Mouse (Mus musculus): ENCODE data around the gene Lrsam1. TPM values are rescaled to one million over a fixed set of nuclear protein-coding genes. Genes with fewer than 3 reads are reported as not detected.

The Lrsam1 gene
- total RNA-seq, 4 experiments from 2014 or later = 23.3 to 38.9 (median 28.5) TPM

DNA sequence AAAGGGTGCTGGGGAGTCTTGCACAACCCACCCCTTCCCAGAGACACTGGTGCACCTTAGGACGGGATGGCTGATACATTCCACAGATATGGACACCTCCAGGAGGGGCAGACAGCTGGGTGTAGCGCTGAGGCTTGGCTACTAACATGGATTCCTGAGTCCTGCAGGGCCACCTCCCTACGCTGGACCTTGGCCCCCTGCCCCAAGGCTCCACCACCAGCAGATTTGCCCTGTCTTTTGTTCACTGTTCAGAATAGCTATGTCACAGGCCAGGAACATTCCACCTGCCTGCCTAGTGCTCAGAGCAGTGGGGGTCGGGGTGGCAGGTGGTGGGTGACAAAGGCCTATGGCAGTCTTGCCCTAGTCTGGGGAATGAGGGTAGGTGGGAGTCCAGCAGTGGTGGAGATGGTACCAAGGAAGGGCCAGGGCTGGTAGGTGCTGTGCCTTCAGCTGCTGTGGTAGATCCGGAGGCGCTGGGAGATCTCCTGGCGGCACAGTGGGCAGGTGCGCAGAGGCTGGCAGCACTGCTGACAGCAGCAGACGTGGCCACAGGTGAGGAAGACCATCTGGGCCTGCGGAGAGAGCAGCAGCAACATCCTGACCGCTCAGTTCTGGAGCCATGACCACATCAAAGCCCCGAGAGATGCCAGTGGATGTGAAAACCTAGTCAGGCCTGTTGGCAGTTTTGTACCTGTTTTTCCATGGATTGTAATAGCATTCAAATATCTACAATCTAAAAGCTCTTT is 34.9 kb downstream of the Lrsam1 start:
- no peak for DNase-seq

DNA sequence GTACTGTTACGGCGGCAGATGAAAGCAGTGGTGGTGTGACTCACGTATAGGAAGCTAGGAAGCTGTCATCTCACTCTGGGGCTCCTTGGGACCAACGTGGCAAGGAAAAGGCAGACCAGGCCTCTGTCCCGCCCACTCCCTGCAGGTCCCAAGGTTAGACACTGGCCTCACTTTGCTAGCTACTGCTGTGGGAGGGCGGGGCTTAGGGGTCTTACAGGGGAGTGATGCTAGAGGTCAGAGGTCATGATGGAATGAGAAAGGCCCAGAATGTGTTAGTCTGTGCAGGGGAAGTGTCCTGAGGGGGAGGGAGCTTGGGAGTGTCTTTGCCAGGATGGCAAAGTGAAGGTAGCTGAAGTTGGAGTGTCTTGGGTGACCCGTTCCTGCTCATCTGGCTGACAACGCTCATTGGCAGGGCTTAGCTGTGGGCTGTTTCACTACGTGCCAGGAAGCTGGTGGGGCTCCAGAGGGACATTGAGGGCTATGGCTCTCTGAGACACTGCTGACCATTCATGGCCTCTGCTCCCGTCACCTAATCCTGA is 37.0 kb downstream of the Lrsam1 start:
- DNase-seq = no peak

DNA sequence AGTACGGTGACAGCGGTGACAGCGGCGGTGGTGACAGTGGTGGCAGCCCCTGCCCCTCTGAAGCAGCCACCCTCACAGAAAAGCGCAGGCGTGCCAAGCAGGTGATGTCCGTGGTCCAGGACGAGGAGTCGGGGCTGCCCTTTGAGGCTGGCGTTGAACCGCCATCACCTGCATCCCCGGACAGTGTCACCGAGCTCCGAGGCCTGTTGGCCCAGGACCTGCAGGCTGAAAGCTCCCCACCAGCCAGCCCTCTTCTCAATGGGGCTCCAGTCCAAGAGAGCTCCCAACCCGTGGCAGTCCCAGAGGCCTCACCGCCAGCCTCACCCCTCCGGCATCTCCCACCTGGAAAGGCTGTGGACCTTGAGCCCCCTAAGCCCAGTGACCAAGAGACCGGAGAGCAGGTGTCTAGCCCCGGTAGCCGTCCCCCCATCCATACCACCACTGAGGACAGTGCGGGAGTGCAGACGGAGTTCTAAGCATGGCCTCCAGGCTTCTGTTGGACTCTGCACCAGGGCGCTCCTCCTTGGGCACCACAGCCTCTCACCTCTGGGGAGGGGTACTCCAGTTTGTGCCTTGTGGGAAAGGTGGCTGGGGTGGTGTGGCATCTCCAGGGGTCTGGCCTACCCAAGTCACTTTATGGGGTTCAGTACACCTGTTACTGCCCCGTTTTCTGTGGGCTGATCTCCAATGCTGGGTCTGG is 37.7 kb downstream of the Lrsam1 start:
- DNase-seq = no peak

DNA sequence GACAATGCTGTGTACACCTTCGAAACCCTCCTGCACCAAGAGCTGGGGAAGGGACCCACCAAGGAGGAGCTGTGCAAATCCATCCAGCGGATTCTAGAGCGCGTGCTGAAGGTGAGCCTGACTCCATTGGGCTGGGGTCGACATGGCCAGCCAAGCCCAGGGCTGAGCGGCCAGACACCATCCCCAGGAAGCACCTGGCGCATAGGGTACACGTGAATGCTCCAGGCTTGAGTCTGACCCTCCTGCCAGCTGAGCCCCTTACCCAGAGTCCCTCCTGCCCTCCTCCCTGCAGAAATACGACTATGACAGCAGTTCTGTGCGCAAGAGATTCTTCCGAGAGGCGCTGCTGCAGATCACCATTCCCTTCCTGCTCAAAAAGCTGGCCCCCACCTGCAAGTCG is 38.9 kb downstream of the Lrsam1 start:
- no peak for DNase-seq

DNA sequence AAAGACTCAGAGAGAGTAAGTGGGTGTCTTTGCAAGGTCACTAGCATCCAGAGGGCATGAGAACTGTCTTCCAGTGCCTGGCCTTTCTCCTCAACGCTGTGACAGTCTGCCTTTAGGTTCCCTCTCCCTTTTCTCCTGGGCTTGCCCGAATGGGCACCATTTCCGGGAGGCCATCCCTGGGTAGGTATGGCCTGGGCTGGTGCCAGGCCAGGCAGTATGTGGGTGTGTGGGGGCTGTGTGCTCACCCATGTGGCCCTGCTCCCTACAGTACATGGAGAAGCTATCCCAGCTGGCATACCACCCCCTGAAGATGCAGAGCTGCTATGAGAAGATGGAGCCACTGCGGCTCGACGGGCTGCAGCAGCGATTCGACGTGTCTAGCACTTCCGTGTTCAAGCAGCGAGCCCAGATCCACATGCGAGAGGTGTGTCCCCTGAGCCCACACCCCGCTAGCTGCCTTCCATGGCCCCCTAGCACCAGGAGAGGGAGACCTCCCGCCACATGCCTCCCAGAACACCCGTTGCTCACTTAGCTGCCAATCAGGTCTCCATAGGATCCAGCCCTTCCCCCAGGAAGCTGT is 39.5 kb downstream of the Lrsam1 start:
- DNase-seq = no peak

DNA sequence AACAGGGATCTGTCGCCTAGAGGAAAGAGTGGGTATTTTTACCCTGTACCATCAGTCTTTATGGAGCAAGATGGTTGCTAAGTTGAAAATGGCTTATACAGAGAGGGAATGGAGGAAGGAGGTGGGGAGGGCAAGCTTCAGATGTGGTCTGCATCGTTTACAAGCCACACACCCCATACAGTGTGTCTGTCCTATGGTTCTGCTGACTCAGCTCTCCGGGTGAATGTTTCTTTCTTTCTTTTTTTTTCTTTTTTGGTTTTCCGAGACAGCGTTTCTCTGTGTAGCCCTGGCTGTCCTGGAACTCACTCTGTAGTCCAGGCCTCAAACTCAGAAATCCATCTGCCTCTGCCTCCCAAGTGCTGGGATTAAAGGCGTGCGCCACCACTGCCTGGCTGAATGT is 40.2 kb downstream of the Lrsam1 start:
- no peak for DNase-seq

DNA sequence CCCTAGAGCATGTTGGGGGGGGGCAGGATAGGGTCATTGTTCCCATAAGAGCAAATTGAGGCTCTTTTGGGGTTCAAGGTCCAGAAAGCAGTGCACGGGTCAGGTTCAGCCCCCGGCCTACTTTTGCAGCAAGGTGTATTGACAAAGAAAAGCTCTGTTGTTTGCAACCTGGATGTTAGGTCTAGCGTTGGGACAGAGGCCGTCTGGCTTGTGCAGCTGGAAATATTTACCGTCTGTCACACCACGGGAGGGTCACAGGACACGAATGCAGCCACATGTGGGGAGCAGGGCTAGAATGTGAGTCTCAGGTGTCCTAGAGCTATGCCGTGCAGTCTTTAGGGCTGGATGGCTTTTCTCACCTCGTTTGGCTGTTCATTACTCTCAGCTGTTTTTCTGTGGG is 43.0 kb downstream of the Lrsam1 start:
- DNase-seq = no peak

DNA sequence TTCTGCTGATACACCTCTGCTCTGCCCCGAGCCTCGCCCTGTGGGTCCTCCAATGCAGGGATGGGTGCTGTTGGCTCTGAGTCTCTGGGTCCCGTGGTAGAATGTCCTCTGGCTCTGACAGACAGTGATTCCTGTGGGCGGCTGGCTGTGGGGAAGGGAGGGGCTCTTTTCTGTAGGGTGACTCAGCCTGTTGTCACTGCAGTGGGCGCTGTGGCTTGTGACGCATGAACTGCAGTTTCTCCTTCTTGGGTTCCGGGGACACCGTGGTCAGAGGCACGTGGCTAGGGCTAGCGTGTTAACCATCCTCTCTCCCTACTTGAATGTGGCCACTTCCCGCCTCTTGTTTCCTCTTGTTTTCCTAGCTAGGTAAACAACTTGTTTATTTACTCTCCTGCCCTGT is 43.9 kb downstream of the Lrsam1 start:
- peak; percentile 59 for DNase-seq

DNA sequence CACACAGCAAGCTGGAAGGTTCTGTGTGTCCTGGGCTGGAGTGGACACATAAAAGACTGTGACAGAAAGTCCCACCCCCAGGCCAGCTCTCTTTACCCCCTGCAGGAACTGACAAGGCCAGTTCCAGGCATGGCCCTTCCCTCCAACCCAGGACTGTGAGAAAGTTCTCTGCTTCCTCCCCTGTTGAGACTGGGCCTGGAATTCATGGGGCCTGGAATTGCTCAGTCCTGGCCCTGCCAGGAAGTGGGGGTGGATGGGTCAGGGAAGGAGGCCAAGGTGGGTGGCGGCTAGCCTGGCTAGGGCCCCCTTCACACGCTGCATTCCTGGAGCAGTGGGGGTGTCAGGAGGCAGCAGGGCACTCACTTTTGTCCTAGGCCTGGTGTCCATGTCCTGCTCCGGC is 46.5 kb downstream of the Lrsam1 start:
- DNase-seq = peak; percentile 36

DNA sequence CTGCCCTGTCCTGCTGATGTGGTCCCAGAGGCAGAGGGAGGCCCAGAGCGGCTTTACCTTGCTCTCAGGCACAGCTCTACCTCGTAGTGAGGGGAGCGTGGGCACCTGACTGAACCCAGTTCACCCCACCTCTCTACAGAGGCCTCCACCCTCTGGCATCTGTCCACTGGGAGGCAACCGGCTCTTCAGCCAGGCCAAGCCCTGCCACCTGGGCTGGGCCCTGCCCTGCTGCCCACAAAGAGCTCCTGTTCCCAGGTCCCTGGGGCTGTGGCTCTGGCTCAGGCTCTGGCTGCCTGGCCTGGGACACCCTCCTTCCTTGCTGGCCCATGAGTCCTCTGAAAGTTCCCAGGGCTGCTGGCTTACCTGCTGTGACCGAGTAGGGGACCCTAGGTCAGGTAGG is 47.1 kb downstream of the Lrsam1 start:
- no peak for DNase-seq

DNA sequence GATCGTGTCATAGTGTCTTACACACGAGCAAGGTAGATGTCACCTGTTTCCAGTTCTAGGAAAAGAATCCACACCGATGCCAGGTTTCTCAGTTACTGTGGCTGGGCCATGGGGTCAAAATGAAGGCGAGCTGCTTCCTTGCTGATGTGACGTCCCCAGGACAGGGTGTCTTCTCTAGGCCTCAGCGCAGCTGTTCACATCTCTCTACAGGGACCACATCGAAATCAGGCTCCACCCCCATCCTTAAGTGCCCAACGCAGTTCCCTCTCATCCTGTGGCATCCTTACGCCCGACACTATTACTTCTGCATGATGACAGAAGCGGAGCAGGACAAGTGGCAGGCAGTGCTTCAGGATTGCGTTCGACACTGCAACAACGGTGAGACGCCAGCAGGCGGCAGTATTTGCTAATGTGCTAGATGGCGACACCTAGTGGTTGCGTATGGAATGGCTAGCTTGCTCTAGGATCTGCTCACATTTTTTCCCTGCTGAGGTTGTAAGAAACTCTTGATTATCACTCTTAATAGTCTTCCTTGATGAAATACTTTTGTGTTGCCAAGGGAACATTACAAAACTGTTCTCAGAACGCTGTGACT is 49.1 kb downstream of the Lrsam1 start:
- DNase-seq = peak; percentile 57

DNA sequence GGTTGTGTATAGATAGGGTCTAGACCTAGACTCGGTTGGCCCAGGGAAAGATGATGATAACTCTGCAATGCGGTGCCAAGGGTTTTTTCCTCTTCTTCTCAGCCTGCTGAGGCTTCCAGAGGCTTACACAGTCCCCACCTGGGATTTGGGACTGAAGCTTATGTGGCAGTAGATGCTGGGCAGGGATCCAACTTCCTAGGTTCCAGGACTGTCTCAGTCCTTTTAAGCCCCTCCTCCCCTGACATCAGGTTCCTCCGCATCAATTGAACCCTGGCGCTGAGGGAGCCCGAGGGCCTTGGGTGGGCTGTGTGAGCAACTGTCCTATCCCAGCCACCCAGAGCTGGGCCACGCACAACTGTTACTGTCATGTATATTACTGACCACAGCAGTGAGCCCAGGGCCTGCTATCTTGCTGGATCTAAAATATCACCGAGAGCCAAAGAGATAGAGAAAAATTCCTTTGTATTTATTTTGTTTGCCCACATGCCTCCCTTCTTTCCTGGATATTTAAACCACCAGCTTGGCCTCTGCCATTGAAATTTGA is 49.7 kb downstream of the Lrsam1 start:
- no peak for DNase-seq

DNA sequence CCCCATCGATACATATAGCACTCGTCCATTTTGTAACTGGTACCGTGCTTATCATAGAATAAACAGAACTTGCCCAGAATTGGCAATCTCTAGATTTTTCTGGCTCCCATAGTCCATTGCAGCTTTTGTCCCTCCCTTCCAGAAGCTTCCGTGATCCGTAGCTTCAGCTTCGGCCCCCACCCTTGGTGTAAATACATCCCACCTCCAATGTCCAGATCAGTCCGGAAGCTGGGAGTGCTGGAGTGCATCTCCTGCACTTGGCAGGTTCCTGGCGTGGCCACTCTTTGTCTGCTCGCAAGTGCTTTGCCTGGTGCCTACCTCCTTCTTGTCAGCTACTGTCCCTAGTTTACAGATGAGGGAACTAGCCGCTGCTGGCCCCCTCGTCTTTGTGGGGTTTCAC is 52.6 kb downstream of the Lrsam1 start:
- no peak for DNase-seq

DNA sequence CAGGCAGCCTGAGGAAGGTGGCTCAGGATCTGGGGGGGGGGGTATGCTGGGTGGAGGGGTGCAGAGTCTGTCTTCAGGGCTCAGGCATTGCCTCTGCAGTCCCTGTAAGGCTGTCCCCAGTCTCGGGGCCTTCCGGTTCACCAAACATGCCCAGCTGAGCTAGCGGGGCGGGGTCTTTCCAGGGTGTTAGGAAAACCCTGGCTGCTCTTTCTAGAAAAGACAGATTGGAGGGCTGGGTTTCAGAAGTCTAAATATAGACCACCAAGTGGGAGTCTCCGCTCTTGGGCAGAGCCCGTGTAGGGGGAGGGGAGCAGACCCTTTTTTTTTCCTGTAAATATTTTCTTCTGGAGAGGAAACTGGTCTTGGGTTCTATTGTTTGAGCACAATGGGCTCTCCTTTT is 53.1 kb downstream of the Lrsam1 start:
- DNase-seq = no peak

DNA sequence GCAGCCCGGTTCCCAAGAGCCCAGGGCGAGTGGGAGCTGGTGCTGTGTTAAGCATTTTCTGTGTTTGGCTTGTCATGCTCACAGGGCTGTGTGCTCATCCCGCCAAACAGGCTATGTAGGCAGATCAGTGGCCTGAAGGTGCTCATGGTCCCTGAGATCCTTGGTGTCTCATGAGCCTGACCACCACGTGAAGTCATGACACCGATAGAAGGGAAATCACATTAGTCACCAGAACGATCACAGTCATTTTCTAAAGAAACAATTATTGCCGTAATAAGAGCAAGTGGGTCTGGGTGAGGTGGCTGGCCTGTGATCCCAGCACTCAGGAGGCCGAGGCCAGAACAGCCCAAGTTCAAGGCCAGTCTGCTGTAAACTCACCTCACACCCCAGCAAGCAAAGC is 54.0 kb downstream of the Lrsam1 start:
- no peak for DNase-seq

DNA sequence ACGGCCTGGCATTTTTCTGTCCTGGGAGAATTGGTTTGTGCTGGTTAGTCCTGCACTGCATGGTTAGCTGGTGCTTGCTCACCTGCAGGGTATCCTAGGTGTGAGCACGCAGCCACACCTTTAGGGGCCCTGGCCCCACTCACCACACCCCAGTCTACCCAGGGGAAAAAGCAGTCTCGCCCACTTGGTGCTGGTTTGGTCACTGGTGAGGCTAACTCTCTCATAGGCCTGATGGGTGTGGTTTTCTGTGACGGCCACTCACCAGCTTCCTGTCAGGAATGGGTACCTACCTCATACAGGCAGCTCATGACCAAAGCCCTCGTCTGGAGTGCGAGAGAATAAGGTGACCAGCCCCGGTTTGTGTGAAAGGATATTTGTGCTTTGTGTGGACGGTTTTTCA is 56.1 kb downstream of the Lrsam1 start:
- no peak for DNase-seq

DNA sequence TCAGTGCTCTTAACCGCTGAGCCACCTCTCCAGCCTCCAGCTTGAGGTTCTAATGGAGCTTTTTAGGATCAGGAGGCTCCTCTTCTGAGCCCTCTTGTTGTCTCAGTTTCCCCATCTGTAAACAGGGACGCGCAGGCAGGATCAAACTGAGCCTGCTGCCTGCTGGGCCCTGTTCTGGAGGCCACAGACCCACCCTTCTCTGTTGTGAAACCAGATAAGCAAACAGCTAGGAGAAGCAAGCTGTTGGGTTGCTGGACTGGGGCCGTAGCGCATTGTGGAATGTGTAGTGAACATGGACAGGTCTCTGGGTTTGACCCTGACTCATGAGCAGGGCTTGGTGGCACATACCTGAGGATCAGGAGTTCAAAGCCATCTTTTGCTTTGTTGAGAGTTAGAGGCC is 56.8 kb downstream of the Lrsam1 start:
- no peak for DNase-seq

DNA sequence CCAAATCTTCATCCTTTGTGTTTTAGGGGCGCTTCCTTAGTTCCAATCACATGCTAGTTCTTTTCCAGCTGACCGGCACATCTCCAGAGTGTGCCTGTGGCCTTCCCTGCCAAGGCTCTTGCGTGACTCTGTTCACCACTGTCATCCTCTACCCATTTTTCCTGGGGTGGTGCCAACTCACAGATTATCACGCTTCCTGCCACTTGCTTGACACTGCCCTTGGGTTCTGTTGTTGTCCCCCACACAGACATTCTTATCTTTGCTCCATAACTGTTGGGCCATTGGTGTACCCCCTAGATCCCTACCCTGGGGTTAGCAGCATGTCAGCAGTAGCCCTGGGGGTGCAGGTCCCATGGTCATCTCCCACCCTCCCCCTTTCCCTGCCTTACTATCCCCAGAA is 57.9 kb downstream of the Lrsam1 start:
- no peak for DNase-seq

DNA sequence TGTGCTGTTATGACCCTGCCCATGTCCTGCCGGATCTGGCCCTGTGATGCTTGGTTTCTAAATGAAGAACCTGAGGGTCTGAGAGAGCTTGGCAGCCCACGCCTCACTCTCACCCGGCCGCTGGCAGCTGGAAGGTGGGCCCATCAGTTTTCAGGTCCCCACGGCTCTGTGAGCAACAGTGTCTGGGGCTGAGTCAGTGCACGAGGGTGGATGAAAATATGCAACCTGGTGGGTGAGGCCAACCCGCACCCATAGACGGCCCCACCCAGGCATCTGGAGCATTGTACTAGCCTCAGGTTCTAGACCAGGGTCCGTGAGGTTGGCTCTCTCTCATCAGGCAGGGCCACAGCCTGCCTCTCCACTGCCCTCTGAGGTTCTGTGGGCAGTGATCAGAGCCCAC is 59.3 kb downstream of the Lrsam1 start:
- DNase-seq = no peak

DNA sequence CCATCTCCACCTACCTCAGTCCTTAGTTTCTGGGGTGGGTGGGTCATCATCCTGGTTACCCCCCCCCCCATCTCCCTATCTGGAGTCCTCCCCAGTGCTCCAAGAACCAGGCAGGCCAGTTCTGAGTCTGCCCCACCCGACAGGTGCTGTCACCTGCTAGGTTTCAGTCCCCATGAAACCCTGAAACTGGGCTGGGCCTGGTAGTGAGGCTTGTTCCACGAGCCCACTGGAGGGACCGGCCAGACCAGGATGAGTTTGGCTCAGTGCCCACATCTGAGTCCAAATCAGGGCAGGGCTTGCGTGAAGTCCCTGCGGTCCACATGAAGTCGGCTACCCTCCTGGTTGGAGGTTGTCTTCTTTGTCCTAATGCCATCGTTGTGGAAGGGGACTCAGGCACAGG is 62.4 kb downstream of the Lrsam1 start:
- DNase-seq = no peak

DNA sequence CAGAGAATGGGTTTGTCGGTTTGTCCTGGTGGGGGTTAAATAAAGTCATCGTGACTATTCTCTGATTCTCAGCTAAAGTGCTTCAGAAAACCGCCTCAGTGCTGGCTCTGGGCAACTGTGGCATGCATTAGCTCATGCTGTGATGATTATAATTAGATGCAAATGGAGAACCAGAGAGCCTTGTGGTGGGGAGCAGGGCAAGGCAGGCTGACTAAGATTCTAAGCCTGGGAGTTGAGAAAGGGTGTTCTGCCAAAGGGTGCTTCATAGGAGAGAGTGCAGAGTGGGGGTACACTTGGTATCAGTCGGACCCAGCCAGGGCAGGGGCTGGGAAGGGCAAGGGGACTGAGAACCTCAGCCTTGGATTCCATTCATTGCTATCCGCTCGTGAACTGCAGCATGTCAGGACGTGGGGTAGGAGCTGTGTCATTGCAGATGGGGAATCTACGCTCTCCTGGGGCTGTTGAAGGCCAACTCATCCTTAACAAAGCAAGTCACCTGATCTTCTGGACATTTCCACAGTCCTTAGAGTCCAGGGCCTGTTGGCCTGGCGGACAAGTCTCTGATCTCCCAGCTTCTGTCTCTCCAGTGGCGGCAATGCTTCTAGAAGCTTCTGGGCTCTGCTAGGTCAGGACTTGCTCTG is 64.8 kb downstream of the Lrsam1 start:
- no peak for DNase-seq

DNA sequence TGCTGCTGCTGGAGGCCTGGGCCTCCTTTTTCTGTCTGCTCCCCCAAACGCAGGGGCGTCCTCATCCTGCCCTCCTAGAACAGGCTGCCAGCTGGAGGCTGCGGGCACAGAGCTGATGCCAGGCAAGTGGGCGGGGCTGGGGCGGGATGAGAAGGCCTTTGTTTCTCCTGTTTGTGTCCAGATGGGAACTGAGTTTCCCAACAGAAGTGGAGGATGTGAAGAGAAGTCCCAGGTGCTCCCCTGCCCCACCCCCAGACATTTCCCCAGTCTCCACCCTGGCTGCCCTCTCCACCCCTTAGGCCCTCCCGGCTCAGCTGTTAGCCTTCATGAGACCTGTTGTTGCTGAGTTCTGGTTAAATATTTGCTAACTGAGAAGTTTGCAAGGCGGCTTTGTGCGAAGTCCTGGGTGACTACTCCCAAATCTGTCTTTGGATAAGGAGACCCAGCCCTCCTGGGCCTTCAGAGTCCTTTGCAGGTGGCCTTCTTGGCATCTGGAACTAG is 65.8 kb downstream of the Lrsam1 start:
- no peak for DNase-seq
